Mouse (Mus musculus) c-Kit-negative CD71-positive TER-119-positive erythroid progenitor cells, embryonic 14.5 days (primary cell): ENCODE data around the gene Sik3.

Experiments used
- DNase-seq: peaks from one replicate; pipeline ENCODE4 v3.0.0-alpha.2; 2013; ENCODE audit warnings: low read depth, low spot score

Gene Sik3

GRCm38 (mm10) chr9:46015831-46016230, 3.2 kb downstream of the Sik3 start:
- no peak for DNase-seq

- DNase-seq: no peak
These were observed 3.8 kb downstream of the Sik3 start for GRCm38 (mm10) chr9:46016417-46016816.

GRCm38 (mm10) chr9:46018316-46018715, 5.7 kb downstream of the Sik3 start:
- no peak for DNase-seq

GRCm38 (mm10) chr9:46019975-46020374, 7.4 kb downstream of the Sik3 start:
- no peak for DNase-seq

GRCm38 (mm10) chr9:46023591-46023990, 11.0 kb downstream of the Sik3 start:
- no peak for DNase-seq

GRCm38 (mm10) chr9:46026058-46026849, 13.6 kb downstream of the Sik3 start:
- DNase-seq: no peak

- DNase-seq: no peak
These were observed 15.4 kb downstream of the Sik3 start for GRCm38 (mm10) chr9:46027994-46028393.

- no peak for DNase-seq
These were observed 16.9 kb downstream of the Sik3 start for GRCm38 (mm10) chr9:46029534-46029933.

GRCm38 (mm10) chr9:46030184-46030583, 17.6 kb downstream of the Sik3 start:
- no peak for DNase-seq

GRCm38 (mm10) chr9:46030968-46031367, 18.3 kb downstream of the Sik3 start:
- DNase-seq: no peak

- no peak for DNase-seq
These were observed 19.6 kb downstream of the Sik3 start for GRCm38 (mm10) chr9:46032190-46032589.

- no peak for DNase-seq
These were observed 20.4 kb downstream of the Sik3 start for GRCm38 (mm10) chr9:46033058-46033457.

GRCm38 (mm10) chr9:46033862-46034261, 21.2 kb downstream of the Sik3 start:
- no peak for DNase-seq

- no peak for DNase-seq
These were observed 22.8 kb downstream of the Sik3 start for GRCm38 (mm10) chr9:46035290-46035871.

GRCm38 (mm10) chr9:46036881-46037280, 24.3 kb downstream of the Sik3 start:
- DNase-seq: no peak

- no peak for DNase-seq
These were observed 26.2 kb downstream of the Sik3 start for GRCm38 (mm10) chr9:46038786-46039185.

- no peak for DNase-seq
These were observed 28.6 kb downstream of the Sik3 start for GRCm38 (mm10) chr9:46041186-46041585.

GRCm38 (mm10) chr9:46042387-46042786, 29.8 kb downstream of the Sik3 start:
- DNase-seq: no peak

GRCm38 (mm10) chr9:46043626-46044025, 31.0 kb downstream of the Sik3 start:
- no peak for DNase-seq

GRCm38 (mm10) chr9:46046724-46047517, 34.3 kb downstream of the Sik3 start:
- no peak for DNase-seq

- DNase-seq: no peak
These were observed 36.9 kb downstream of the Sik3 start for GRCm38 (mm10) chr9:46049525-46049924.

- no peak for DNase-seq
These were observed 37.6 kb downstream of the Sik3 start for GRCm38 (mm10) chr9:46050203-46050602.
